Mouse (Mus musculus) testis, postnatal 10 days (tissue): Measurements from ENCODE around the gene Ppara.
A peak's percentile ranks its signal among the peaks of the same experiment; 100 is the strongest.

Experiments used
- DNase-seq: peaks from one replicate; pipeline ENCODE4 v3.0.0; 2021; ENCODE audit warnings: low spot score

The Ppara gene

GRCm38 (mm10) chr15:85728224-85728623 is 6.6 kb upstream of the Ppara start:
- DNase-seq: no peak

DNA sequence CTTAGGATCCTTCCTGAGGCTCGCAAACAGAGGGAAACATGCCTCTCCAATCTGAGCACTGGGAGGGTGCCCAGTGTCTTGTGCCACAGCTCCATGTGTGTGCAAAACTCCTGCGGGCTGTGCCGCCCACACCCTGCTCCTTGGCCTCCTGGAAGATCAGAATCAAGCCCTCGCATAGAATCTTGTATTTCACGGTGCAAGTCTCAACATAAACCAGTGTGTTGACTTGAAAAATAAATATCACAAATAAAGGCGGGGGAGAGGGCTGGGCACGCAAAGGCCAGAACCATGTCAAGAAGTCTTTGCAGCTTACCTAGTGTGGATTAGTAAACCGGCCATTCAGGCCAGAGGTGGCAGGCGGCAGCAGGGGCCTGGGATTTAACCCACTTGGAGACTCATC is 5.5 kb upstream of the Ppara start:
- DNase-seq: no peak

- DNase-seq: no peak
Measured at GRCm38 (mm10) chr15:85730027-85730426, 4.8 kb upstream of the Ppara start.

DNA sequence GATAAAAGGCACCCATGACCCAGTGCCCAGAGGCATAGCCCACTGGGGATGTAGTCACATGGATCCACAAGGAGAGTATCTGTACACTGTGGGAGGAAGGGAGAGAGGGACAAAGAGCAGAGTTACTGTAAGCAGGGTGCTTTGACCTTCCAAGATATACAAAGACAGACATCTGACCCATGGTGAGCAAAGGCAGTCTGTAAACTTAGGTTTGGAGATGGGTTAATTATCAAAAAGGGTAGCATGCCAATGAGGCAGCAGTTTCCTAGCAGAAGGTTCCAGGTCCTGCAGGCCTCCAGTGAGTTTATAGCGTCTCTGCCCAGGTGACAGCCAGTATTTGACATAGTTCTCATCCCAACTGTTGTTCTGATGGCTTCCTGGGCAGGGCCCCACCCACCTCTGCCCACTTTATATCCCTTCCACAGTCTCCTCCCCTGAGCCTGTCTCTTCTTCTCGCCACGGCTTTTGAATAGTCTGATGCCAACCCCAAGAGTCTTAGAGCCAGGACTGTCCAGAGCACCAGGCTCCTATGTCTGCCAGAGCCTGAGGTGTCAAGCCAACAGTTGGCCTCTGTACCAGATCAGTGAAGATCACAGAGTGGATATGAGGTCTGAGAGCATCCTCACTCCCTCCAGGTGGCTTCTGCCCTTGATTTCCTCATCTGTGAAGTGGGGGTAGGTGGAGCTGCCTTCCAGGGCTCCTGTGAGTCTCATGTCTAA is 2.7 kb upstream of the Ppara start:
- DNase-seq: no peak

- no peak for DNase-seq
Measured at GRCm38 (mm10) chr15:85732604-85732968, 2.2 kb upstream of the Ppara start.

DNA sequence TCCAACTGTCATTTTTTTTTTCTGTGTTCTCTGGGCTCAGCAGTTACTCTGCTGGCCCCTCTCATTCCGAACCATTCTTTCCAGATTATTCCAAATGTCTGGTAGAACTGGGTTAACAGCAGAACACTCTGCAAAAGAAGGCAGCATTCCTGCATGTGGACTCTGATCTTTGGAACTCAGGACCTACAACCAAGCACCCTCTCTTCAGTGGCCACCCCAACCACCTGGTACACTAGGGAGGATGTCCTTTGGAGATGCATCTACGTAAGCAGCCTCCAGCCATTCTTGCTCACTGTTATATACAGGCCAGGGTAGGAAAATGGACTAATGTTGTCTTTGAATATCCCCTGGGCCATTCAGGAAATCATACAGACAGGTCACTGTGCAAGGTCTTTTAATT is 1.1 kb upstream of the Ppara start:
- DNase-seq: no peak

- no peak for DNase-seq
Measured at GRCm38 (mm10) chr15:85734148-85734547, 635 bp upstream of the Ppara start.

DNA sequence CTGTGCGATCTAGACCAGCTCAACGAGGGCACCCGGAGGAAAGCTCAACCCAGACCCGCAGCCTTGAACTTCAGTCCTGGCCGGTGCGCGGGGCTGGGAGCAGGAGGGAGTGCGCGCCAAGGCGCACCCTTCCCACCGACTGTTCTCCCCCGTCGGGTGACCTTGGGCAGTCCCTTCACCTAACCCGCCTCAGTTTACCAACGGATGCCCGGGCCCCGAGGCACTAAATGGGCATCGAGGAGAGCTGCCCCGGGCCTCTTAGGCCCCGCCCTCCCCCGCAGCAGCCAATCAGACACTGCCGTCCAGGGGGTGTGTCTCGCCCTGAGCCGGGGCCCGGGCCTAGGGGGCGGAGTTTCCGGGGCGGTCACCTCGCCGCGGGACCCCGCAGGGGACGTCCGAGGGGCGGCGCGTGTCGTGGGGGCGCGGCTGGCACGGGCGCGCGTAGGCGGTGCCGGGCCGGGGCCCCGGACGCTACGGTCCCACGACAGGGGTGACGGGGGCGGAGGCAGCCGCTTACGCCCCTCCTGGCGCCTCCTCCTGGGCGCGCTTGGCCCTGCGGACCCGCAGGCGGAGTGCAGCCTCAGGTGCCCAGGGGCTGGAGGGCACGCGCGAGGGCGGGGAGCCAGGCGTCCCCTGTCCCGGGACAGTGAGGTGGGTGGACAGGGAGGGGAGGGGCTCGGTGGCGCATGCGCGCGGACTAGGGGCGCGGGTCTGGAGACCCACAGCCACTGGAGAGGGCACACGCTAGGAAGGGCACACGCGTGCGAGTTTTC is 466 bp downstream of the Ppara start:
- peak; percentile 96 for DNase-seq

DNA sequence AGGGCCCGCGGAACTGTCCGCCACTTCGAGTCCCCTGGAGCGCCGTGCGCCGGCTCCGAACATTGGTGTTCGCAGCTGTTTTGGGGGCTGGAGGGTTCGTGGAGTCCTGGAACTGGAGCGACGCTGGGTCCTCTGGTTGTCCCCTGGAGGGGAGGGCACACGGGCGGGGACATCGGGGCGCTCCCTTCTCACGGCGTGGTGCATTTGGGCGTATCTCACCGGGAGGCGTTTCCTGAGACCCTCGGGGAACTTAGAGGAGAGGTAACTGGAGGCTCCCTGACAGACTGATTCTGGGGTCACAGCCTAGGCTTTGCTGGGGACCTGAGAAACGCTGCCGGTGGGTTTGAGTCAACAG is 1.0 kb downstream of the Ppara start:
- DNase-seq: no peak

GRCm38 (mm10) chr15:85736506-85736905 is 1.7 kb downstream of the Ppara start:
- no peak for DNase-seq

- DNase-seq: no peak
Measured at GRCm38 (mm10) chr15:85738416-85738815, 3.6 kb downstream of the Ppara start.

GRCm38 (mm10) chr15:85738939-85739338 is 4.2 kb downstream of the Ppara start:
- DNase-seq: no peak

DNA sequence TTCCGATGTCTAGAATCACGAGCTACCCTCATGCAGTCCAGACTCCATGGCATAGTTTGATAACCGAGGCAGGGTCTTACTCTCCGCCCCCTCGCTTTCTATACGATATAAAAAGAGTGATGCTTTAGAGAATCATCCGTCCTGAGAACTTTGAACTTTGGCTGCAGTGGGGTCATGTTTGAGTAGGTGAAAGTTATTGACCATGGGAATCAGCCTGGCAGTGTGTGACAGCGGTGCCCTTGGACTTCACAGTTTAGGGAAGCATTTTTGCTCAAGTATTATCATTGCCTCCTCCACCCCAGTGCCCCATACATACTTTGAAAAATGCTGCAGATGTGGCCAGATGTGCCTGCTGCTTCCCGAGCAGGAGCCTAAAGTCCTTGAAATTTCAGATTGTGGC is 7.8 kb downstream of the Ppara start:
- no peak for DNase-seq

DNA sequence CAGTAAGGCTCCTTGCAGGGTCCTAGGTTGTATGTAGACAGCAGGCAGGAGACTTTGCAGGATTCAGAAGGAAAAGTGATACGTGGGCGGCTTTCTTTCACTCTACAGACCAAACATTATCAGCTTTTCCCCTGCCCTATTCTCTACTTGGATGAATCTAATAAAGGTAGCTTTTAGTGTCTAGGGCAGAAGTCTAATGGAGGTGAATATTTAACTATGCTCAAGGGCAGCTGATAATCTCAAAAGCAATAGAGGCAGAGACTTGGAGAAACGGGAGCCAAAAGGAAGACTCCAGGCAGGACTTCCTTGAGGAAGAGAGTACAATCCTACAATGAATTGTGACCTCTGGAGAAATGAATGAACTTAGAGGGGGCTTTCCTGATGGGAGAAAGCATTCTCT is 9.2 kb downstream of the Ppara start:
- DNase-seq: no peak

DNA sequence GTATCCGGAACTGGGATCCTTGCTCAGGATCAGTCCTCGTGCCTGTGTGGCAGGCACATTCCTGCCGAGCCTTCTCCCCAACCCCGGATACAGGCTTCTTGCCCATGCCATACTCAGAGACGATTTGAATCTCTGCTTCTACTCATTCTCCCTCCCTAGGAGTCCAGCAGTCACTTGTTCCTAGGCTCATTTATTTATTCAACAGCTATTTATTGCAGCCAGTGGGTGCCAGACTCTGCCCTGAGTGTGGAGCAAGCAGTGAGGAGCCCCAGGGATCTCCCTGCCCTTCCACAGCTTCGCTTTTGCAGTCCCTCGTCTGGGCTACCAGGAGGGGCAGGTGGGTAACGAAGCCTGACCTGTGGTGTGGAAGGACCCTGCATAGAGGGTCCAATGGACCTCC is 11.4 kb downstream of the Ppara start:
- DNase-seq: no peak

DNA sequence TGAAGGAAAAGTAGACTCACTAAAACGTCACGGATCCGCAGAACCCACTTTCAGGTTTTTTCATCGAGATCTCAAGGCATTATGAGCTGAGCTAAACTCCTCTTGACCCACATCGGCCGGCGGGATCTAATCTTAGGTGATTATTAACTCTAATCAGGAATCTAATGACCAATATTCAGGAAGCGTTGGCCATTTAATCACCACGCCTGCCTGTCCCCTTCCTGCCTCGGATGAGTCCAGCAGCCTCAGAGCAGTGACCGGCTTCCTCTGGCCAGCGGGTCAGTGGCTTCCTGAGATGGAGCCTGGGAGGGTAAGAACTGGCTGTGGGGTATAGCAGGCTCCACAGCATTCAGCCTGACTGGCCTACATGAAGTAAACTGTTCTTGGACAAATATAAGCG is 11.9 kb downstream of the Ppara start:
- DNase-seq: no peak

- DNase-seq: no peak
Measured at GRCm38 (mm10) chr15:85747951-85748350, 13.2 kb downstream of the Ppara start.

GRCm38 (mm10) chr15:85748466-85748865 is 13.7 kb downstream of the Ppara start:
- no peak for DNase-seq

GRCm38 (mm10) chr15:85749141-85749540 is 14.4 kb downstream of the Ppara start:
- DNase-seq: no peak

DNA sequence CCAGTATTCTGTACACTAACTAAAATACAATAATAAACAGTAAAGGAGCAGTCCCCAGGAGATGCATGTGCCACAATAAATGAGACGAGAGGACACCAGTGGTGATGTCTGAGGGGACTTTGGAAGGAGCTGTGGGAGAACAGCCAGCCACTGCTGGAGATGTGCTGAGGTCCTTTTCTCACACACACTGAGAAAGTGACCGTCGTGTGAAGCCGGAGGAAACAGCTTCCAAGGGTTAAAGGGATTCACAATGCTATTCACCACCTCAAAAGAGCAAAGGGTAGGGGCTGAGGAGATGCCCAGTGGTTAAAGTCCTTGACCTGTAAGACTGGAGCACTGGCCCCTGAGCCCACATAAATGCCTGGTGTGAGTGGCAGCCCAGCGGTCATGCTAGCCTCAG is 15.3 kb downstream of the Ppara start:
- DNase-seq: no peak

- DNase-seq: no peak
Measured at GRCm38 (mm10) chr15:85752655-85753054, 17.9 kb downstream of the Ppara start.

- no peak for DNase-seq
Measured at GRCm38 (mm10) chr15:85754033-85754650, 19.4 kb downstream of the Ppara start.

DNA sequence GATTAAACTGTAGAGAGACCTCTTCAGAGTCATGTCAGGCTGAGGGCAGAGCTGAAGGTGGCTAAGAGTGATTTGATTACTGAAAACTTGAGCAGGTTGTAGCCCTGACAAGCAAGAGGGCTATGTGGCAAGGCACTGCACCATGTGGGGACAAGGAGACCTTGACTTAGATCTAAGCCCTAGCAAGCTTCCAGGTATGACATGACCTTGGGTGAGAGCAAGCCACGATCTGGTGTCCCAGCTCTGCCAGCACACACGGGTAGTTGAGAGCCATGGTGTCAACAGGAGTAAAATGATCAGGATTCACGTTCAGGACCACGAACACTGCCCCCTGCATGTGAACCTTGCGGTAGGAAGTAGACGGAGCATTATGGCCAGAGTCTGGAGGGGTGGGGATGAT is 20.4 kb downstream of the Ppara start:
- no peak for DNase-seq
